Mouse (Mus musculus) forelimb bud, embryonic 11.5 days (tissue): ENCODE measurements around the gene Dusp13.

ENCODE experiments used
- DNase-seq: peaks from one replicate; pipeline ENCODE4 v3.0.0-alpha.2; 2012; ENCODE audit warnings: low read depth, low spot score

Gene Dusp13

GRCm38 (mm10) chr14:21747436-21748141, 3.4 kb downstream of the Dusp13 start:
- no peak for DNase-seq

DNA sequence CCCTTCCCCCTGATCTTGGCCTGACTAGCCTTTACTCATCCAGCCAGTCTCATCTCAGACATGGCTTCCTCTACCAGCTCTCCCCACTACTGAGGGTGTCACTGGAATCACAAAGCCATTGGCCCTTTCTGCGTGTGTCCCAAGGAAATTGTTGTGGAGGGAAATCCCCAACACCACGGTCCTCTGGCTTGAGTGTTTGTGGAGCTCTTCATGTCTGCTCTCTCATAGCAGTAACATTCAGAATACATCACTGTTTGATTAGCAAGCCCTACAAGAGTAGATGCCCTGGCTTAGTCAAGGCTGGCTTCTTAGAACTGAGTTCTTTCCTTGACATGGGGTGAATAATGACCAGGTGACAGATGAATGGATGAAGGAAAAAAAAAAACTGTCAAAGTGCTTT, 4.1 kb downstream of the Dusp13 start:
- no peak for DNase-seq

DNA sequence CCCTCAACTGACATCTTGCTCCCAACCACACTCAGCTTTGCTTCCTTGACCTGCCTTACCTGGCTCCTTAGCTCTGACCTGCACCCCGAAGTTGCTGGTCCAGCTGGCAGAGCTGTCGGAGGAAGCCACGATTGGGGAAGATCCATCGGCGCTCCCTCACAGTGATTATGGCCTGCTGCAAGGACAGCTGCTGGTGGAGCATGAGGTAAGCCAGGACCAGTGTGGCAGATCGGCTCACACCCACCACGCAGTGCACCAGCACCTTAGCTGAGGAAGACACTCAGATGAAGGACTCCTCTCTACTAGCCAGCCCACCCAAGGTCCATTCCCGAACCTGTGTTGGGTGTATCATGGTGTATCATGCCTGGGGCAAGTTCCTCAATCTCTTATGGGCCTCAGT, 4.7 kb downstream of the Dusp13 start:
- no peak for DNase-seq

DNA sequence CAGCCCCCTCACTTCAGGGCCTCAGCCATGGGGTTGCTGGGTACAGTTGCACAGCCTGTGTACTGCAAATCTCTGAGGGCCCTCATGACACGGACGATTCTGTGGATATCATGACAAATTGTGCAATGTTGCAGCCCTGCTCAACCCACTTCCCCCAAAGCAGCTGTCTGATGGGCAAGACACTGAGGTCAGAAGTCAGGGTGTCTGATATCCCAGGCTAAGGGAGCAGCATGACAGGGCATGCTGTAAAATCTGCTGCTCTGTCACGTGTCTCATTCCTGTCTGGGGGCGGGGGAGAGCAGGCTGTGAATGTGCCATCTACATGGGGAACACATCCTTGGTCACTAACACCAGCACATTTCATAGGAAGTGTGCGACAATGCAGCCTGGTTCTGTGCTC, 5.8 kb downstream of the Dusp13 start:
- DNase-seq: no peak

GRCm38 (mm10) chr14:21744169-21744568, 6.8 kb downstream of the Dusp13 start:
- DNase-seq: no peak

GRCm38 (mm10) chr14:21742441-21742840, 8.5 kb downstream of the Dusp13 start:
- no peak for DNase-seq

GRCm38 (mm10) chr14:21741786-21742185, 9.2 kb downstream of the Dusp13 start:
- DNase-seq: peak; percentile 88

GRCm38 (mm10) chr14:21741314-21741713, 9.7 kb downstream of the Dusp13 start:
- no peak for DNase-seq

GRCm38 (mm10) chr14:21740345-21740744, 10.6 kb downstream of the Dusp13 start:
- no peak for DNase-seq

- DNase-seq: no peak
Measured at GRCm38 (mm10) chr14:21733131-21733905, 17.7 kb downstream of the Dusp13 start.

GRCm38 (mm10) chr14:21729936-21730335, 21.0 kb downstream of the Dusp13 start:
- no peak for DNase-seq

- no peak for DNase-seq
Measured at GRCm38 (mm10) chr14:21729031-21729732, 21.8 kb downstream of the Dusp13 start.

DNA sequence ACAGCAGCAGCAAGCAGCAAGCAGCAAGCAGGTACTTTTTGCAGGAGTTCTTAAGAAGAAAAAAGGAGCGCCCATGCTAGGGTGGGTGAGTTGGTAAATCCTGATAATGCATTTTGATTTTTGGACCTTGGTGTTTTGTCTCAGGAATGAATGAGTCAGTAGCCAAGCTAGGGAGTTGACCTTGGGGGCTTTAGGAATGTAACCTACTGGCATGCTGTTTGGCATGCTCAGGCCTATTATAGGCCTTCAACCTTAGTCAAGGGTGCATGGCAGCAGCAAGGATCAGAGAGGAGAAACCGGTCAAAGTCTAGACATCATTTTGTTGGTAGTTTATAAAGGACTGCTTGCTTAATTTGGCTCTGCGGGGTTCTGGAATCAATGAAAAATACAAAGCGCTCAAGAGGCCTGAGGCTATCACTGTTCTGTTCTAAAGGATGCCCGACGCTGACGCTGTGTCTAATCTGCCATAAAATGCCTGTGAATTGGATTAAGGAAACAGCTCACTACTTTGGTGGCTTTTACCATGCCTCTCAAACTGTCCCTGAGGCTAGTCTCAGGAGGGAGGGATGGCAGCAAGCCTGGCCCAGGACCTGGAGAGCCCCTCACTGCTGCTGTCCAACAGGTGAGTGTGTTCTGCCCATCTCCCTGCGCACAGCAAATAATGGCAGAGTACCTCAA, 28.8 kb downstream of the Dusp13 start:
- no peak for DNase-seq

GRCm38 (mm10) chr14:21720430-21721205, 30.4 kb downstream of the Dusp13 start:
- no peak for DNase-seq

DNA sequence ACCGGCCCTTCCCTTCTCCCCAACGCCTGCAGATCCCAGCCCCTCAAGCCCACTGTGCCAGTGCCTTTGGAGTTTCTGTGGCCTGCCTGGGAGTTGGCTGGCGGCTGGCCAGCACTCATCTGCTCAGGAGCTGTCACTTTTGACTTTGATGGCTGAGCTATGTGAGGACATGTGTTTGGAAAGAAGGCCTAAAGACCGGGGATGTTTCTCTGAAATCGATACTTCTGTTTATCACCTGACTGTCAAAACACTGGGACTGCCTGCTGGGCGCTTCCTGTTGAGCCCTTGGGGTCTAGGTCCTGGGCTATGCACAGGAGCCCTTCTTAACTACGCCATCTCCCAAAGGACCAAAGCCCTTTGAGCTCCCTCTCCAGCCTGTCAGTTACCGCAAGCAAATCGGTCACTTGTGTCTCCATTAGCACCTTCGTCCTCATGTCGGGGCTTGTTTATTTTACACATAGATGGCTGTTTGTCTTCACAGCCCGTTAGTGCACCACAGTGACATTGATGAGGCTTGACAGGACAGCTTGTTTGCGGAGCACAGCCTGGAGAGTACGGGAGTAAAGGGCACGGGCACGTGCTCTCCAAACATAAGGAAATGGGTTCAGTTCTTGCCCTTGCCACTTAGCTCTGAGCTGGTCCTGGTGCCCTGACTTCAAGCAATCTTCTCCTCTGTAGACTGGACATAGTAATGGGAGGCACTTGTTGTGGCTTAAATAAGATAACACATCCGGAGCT, 31.2 kb downstream of the Dusp13 start:
- DNase-seq: no peak

GRCm38 (mm10) chr14:21714486-21714885, 36.5 kb downstream of the Dusp13 start, which contains the start of gene Dupd1:
Gene Dupd1 (minus strand): TSS chr14:21714576.
- DNase-seq: no peak

GRCm38 (mm10) chr14:21711231-21711630, 39.8 kb downstream of the Dusp13 start:
- no peak for DNase-seq

DNA sequence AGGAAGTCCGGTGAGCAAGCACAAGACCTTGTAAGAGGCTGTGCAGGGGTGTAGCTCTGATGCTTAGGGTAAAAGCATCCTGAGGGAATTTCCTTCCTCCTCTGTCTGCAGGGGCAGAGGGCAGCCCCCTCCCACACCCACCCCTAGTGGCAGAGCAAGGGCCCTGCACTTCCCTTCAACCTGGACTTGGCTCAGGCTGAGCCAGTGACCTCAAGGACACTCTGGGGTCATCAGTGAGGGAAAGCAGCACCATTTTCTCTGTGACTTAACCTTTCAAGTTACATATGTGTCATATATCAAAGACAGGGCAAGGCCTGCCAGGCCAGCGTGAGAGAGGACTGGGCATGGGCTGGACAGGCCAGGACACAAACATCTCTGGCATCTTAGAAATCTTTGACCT, 41.4 kb downstream of the Dusp13 start:
- DNase-seq: no peak

DNA sequence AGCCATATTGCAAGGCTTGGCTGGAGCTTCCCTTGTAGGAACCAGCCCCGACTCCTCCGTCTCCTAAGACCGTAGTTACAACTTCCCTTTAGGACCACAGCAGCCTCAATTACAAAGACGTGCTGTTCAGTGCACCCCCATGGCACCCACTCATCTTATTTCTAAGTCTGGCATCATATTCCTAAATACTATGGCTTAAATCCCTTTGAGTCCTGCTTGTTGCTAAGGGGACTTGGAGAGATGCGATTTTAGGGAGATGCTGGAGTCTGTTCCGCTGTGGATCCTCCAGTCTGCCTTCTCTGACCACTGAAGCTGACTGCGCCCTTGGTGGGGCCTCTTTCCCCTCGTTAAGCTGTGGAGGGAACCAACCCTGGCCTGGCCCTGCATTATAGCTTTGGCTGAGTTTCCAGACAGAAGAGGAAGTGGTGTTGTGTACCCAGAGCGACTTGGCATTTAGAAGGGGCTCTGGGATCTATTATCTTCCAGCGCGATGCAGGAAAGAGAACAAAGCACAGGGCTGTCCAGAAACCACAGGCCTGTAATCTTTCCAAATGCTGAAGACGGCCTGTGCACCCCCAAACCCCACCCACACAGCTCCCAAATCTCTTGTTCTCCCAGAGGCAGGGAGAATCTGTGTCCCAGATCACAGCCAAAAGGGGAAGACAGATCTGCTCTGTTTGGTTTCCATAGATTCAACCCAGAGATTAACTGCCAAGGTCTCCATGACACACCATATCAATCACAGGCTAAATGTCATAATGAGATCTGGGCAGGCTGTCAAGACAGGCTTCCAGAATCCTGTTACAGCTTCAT, 44.0 kb downstream of the Dusp13 start:
- no peak for DNase-seq

GRCm38 (mm10) chr14:21705462-21705861, 45.5 kb downstream of the Dusp13 start:
- no peak for DNase-seq
